Mouse (Mus musculus) layer of hippocampus, postnatal 25 days (tissue): ENCODE measurements around the gene Iqsec1. TPM values are rescaled to one million over a fixed set of nuclear protein-coding genes. Genes with fewer than 3 reads are reported as not detected.
"Not testable (repeated sequence)": the region's sequence is repeated elsewhere in the genome, so short reads cannot be mapped to it uniquely, and the experiment has no call there.

Experiments
- DNase-seq, 2 experiments: peaks; one replicate each; pipeline ENCODE4 v3.0.0; 2022; ENCODE audit warnings: mixed read lengths in 2 of 2, low spot score in 1 of 2; ENCODE audit errors: extremely low spot score in 1 of 2
- total RNA-seq, 2 experiments: library from RNA; stranded (reverse); gene quantifications; 2 replicates each; pipeline ENCODE4 v1.2.3; 2021

Gene Iqsec1
- total RNA-seq, 2 experiments from 2014 or later = 245 to 258 TPM

- DNase-seq = no peak
These were observed 299.7 kb downstream of the Iqsec1 start for GRCm38 (mm10) chr6:90688742-90689141.

GRCm38 (mm10) chr6:90688003-90688402 lies 300.5 kb downstream of the Iqsec1 start:
- no peak for DNase-seq

DNA sequence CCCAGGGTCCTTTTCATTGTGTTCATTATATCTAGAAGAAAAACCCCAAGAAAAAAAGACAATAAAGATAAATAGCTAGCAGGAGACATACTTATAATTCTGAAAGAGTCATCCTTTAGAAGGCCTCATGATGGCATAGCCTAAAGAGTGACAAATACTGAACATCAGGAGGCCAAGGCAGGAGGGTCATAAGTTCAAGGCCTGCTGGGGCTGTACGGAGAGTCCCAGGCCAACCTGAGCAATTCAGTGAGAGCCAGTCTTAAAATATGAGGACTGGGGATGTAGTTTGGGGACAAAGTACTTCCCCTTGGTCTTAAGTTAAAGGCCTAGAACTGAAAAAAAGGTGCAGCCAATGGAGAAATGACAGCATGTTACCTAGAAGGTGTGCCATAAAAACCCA lies 301.7 kb downstream of the Iqsec1 start:
- no peak for DNase-seq

DNA sequence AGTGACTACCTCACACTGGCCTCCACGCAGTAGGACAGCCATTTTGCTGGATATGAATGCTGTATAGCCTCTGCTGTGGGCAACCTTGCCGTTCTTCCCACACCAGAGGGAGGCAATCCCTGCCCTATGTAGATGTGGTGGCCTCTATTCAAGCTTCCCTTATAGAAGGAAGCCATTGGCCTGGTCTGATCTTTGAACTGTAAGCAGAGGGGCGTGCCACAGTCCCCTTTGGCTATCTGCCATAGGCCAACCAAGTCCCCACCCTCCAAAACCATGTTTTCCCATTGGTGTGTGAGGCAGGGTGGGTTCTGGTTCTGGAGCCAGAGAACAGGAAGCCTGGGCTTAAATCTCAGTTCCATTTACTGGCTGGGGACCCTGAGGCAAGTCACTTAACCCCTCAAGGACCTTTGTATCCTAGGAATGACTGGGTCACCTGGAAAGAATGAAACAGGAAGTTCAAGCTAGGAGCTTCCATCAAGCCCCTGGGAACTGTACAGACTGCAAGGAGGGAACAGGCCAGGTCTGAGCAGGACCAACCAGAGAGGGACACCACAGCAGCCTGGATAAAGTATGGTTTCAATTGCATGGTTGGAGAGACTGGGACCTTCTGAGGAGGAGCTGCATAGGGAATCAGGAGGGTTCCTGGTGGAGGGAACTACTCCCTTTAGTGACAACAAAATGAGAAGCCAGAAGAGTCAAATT lies 304.5 kb downstream of the Iqsec1 start:
- no peak for DNase-seq

- no peak for DNase-seq
These were observed 308.1 kb downstream of the Iqsec1 start for GRCm38 (mm10) chr6:90680401-90680800.

GRCm38 (mm10) chr6:90678759-90679158 lies 309.7 kb downstream of the Iqsec1 start:
- no peak for DNase-seq

DNA sequence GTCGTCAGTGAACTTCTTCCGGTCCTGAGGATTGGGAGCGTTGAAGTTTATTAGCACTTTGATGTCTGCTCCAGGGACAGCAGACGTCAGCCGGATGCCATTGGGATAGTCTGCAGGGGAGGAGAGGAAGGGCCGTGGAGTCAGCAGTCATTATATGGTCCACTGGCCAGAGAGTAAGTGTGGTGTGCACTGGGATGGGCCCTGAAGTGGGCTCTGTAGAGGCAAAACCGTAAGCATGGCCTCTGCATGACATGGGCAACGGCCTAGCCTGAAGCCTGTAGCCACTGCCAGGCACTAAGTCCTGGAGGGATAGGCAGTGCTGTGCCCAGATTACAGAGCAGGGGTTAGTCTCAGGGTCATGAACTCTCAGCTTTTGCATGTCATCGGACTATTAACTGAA lies 319.8 kb downstream of the Iqsec1 start:
- DNase-seq = no peak

- no peak for DNase-seq
These were observed 324.7 kb downstream of the Iqsec1 start for GRCm38 (mm10) chr6:90663736-90664135.

GRCm38 (mm10) chr6:90662148-90662547 lies 326.3 kb downstream of the Iqsec1 start:
- no peak for DNase-seq

DNA sequence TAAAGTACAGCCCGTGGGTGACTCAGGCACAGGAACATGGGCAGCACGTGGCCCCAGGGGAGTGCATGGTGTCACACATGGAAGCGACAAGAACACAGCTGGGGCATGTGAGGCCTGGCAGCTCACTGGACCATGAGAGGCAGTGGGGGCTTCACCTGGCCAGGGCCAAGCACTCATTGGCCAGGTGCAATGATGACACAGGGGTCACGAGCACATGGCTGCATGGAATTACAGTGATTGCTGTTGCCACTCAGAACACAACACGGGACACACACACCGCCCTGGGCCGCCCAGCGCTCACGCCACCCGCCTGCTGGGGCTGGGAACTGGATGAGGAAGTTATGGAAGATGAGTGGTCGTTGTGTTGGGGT lies 327.5 kb downstream of the Iqsec1 start:
- no peak for DNase-seq

GRCm38 (mm10) chr6:90660398-90661028 lies 328.0 kb downstream of the Iqsec1 start:
- DNase-seq = no peak

GRCm38 (mm10) chr6:90659913-90660312 lies 328.6 kb downstream of the Iqsec1 start:
- no peak for DNase-seq

- peak in 1 of 2 experiments; percentile 39 for DNase-seq
These were observed 332.1 kb downstream of the Iqsec1 start for GRCm38 (mm10) chr6:90656344-90656850.

DNA sequence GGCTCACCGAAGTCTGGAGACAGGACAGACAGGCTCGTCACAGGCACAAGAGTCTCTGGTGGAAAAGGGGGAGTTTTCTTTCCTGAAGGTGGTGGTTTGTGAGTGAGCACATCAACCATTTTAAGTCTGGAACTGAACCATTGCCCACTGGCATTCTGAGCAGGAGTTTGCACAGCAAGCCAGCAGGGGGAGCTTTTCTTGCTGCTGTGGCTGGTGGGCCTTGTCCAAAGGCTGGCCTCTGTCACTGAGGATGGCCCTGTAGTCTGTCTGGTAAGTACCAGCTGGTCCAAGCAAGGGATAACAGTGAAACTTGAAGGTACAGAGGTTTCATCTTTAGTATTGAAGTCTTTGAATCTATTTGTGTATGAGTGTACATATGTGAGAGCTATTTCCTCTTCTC lies 334.7 kb downstream of the Iqsec1 start:
- DNase-seq = peak in 1 of 2 experiments; percentile 57

- DNase-seq = no peak
These were observed 337.9 kb downstream of the Iqsec1 start for GRCm38 (mm10) chr6:90650634-90651033.

DNA sequence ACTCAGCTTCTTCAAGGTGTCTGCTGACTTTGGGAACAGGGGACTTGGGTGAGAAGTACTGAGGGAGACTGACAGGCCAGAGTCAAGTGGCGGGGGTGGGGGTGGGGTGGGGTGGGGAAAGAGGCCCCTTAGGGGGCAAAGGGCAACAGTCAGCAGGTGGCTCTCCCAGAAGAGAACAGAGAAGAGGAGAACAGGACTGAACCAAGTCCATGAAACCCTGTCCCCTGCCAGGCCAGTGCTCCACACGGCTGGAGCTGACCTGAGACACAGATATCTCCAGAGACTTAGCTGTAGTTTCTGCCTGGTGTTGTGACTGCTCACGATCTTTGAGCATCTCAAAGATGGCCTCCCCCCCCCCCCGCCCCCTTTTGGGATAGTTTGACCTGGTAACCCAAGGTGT lies 339.2 kb downstream of the Iqsec1 start:
- DNase-seq = no peak

DNA sequence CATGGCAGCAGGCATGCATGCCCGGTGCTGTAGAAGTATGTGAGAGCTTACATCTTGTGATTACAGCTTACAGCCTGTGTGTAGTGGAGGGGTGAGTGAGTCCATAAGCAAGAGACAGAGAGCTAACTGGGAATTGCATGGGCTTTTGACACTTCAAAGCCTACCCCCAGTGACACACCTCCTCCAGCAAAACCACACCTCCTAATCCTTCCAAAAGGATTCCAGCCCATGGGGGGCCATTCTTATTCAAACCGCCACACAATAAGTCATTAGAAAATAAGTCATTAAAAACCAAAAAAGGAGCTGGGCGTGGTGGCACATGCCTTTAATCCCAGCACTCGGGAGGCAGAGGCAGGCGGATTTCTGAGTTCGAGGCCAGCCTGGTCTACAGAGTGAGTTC lies 340.1 kb downstream of the Iqsec1 start:
- no peak for DNase-seq

- DNase-seq = no peak
These were observed 343.5 kb downstream of the Iqsec1 start for GRCm38 (mm10) chr6:90644965-90645364.

DNA sequence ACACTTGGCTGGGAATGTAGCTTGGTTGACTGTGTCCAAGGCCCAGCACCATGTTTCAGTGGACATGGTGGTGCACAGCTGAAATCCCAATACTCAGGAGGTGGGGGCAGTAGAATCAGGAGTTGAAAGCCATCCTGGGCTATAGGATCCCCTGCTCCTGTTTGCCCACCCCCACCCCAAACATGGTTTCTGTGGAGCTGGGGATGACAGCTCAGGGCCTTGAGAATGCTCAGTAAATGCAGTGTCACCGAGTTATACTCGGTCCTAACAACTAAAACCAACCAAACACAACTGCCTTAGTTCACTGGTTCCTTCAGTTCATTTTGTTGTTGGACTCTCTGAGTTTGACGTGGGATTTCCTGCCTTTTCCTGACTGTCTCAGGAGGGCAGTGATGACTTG lies 345.4 kb downstream of the Iqsec1 start:
- DNase-seq = no peak

- no peak for DNase-seq
These were observed 352.9 kb downstream of the Iqsec1 start for GRCm38 (mm10) chr6:90635611-90636010.

GRCm38 (mm10) chr6:90635081-90635480 lies 353.4 kb downstream of the Iqsec1 start:
- no peak for DNase-seq

- not testable (repeated sequence) for DNase-seq
These were observed 356.0 kb downstream of the Iqsec1 start for GRCm38 (mm10) chr6:90632526-90632925.
